In the genomic region with DNA sequence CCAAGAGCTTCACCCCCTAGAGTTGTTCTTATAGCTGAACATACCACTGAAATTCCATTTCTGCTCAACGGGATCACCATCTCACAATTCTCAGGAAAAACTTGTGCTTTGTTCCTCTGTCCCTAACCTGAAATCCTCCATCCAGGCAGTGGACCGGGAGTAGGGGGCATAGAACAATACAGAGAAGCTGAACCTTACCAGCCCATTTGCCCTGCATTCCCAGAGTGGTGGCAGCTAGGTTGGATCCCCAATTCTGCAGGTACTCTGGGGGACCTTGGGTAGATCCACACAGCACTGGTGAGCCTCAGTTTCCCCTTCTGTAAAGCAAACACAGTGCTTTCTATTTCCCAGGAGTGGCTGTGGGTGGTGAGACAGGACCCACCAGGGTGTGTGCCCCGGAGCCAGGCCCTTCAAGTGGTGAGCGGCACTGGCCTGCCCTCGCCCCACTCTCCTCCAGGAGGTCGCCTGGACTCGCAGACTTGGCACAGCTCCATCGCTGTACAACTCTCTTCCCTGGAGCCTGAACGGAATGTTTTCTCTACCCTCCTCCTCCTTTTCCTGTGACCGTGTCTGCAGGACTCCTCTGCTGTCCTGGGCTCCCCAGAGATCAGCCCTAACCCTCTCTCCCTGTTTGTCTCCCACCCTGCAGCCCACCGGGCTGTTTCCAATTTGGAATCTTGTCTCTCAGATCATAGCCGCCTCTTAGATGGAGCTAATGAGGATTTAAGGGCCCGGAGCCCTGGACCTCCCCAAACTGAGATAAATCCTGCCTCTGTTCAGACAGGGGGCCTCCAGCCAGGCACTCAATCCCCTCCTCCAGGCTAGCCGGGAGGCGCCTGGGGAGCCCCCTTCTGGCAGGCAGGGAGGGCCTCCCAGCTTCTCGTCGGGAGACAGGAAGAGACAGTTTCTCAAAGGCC, we compare ENCODE assay signal across 9 mouse cellular contexts. TPM values are rescaled to one million over a fixed set of nuclear protein-coding genes. Genes with fewer than 3 reads are reported as not detected.
DNase-seq lines count a peak whose midpoint lies in the region; ATAC-seq lines count a peak whose summit lies in the region.
"Had no signal": no experiment of that assay in that cellular context is flagged by ENCODE, and none has a peak within 500 bp of the region (broad histone marks: within the 10 kb centered on the region; RNA-seq: fewer than 3 reads in every experiment).

No protein-coding gene starts in this region.

- no peak for ATAC-seq in forebrain, embryonic 13.5 days
- ATAC-seq in intestine, embryonic 15.5 days: peak; percentile 61
- peak; percentile 66 for ATAC-seq in lung, embryonic 16.5 days (ENCODE audit: low read depth)
- no peak for ATAC-seq in cerebellum, adult (ENCODE audit: insufficient number of reproducible peaks, low FRiP score, low TSS enrichment)
- ATAC-seq in activated CD4-positive, CD25-positive, alpha-beta regulatory T cell, adult 4 months: no peak

- H3K9me3 ChIP-seq in forebrain, embryonic 13.5 days (replicated peaks): no peaks in the 10 kb centered on the region
- no peaks in the 10 kb centered on the region for H3K9me3 ChIP-seq in intestine, embryonic 15.5 days
- no peaks in the 10 kb centered on the region for H3K9me3 ChIP-seq in lung, embryonic 16.5 days (ENCODE audit: control insufficient read depth, low read length)
- H3K9me3 ChIP-seq: G1E had no signal

- peaks cover 16% of the 10 kb centered on the region for H3K4me1 ChIP-seq in forebrain, embryonic 13.5 days
- H3K4me1 ChIP-seq in intestine, embryonic 15.5 days (replicated peaks): peaks cover 17% of the 10 kb centered on the region
- H3K4me1 ChIP-seq in lung, embryonic 16.5 days (replicated peaks; ENCODE audit: control insufficient read depth, insufficient read depth, low read length): peaks cover 21% of the 10 kb centered on the region

- peak overlapping the region; percentile 27; the same call in 1 of the 2 replicates for H3K4me2 ChIP-seq in forebrain, embryonic 13.5 days
- peak overlapping the region; percentile 37 for H3K4me2 ChIP-seq in intestine, embryonic 15.5 days (replicated peaks)
- peak overlapping the region; percentile 42 for H3K4me2 ChIP-seq in lung, embryonic 16.5 days (ENCODE audit: low read depth, low read length)

- H3K9ac ChIP-seq in forebrain, embryonic 13.5 days: peak overlapping the region; percentile 34; the same call in 1 of the 2 replicates
- H3K9ac ChIP-seq in intestine, embryonic 15.5 days: no peak overlapping the region
- H3K9ac ChIP-seq in lung, embryonic 16.5 days (ENCODE audit: low read length): peak overlapping the region; percentile 48

- H3K27me3 ChIP-seq in forebrain, embryonic 13.5 days: peaks cover 45% of the 10 kb centered on the region
- H3K27me3 ChIP-seq in intestine, embryonic 15.5 days (replicated peaks): no peaks in the 10 kb centered on the region
- no peaks in the 10 kb centered on the region for H3K27me3 ChIP-seq in lung, embryonic 16.5 days (ENCODE audit: control insufficient read depth, insufficient read depth, low read depth, low read length)

- H3K4me3 ChIP-seq in forebrain, embryonic 13.5 days: no peak overlapping the region
- no peak overlapping the region for H3K4me3 ChIP-seq in intestine, embryonic 15.5 days (replicated peaks)
- H3K4me3 ChIP-seq in lung, embryonic 16.5 days (ENCODE audit: low read length): peak overlapping the region; percentile 8; the same call in 1 of the 2 replicates

- WGBS in forebrain, embryonic 13.5 days: 5% methylated on average over 17 of the region's 17 CpGs
- WGBS in intestine, embryonic 15.5 days: 14% methylated on average over 17 of the region's 17 CpGs
- WGBS in lung, embryonic 16.5 days: 6% methylated on average over 17 of the region's 17 CpGs

- no peak overlapping the region for H3K27ac ChIP-seq in forebrain, embryonic 13.5 days
- peak overlapping the region; percentile 24 for H3K27ac ChIP-seq in intestine, embryonic 15.5 days
- peak overlapping the region; percentile 75 for H3K27ac ChIP-seq in lung, embryonic 16.5 days (ENCODE audit: low read length)

- no peaks in the 10 kb centered on the region for H3K36me3 ChIP-seq in forebrain, embryonic 13.5 days (ENCODE audit: poor library complexity, severe bottlenecking)
- H3K36me3 ChIP-seq in intestine, embryonic 15.5 days: no peaks in the 10 kb centered on the region
- no peaks in the 10 kb centered on the region for H3K36me3 ChIP-seq in lung, embryonic 16.5 days (ENCODE audit: control insufficient read depth, insufficient read depth, low read length)
- H3K36me3 ChIP-seq: G1E had no signal

- DNase-seq in kidney, adult 18-20 months: peak; percentile 47
- DNase-seq in kidney, adult 11 months: no peak
- peak; percentile 73 for DNase-seq in testis, postnatal 10 days (ENCODE audit: low spot score)

RNA-seq across cellular contexts. Expression of a gene that starts 52.3 kb away (rescaled TPM):
- 139 and 143 TPM in 2 replicates for polyA plus RNA-seq in forebrain, embryonic 13.5 days (2015; fragmentation: Nextera tagmentation; extraction: Ambion mirVana)
- polyA plus RNA-seq in intestine, embryonic 15.5 days (2015; fragmentation: Nextera tagmentation; extraction: Ambion mirVana): 62.5 and 68.2 TPM in 2 replicates
- polyA plus RNA-seq in lung, embryonic 16.5 days (2015; fragmentation: Nextera tagmentation; extraction: Ambion mirVana): 113 and 117 TPM in 2 replicates
- polyA plus RNA-seq in activated CD4-positive, CD25-positive, alpha-beta regulatory T cell, adult 4 months (2017; shearing (Covaris generic)): 10 to 100 TPM; 36.1 to 46.2 TPM

Comparison
In these comparisons a context has a peak if more than half of its experiments do, and no peak if none do; other contexts are left out.
1. ATAC-seq: peak in intestine, embryonic 15.5 days (single experiment) and lung, embryonic 16.5 days (single experiment); none in forebrain, embryonic 13.5 days (single experiment), cerebellum, adult (single experiment) and activated CD4-positive, CD25-positive, alpha-beta regulatory T cell, adult 4 months (single experiment).
2. Peak in every context shown above with its lines, with median percentiles within 50 percentile points of each other: H3K4me2 ChIP-seq.